Mouse (Mus musculus) hindbrain, embryonic 11.5 days (tissue): ENCODE data around the gene Tmem11. TPM values are rescaled to one million over a fixed set of nuclear protein-coding genes. Genes with fewer than 3 reads are reported as not detected.

Source experiments
- polyA plus RNA-seq: library from polyadenylated mRNA; unstranded; fragments of >200 nt; fragmentation: Nextera tagmentation; extraction: Ambion mirVana; gene quantifications from 2 replicates; pipeline ENCODE4 v1.2.1, GENCODE M21; 2014

The Tmem11 gene
- polyA plus RNA-seq, 1 experiment from 2014 or later = 62.4 TPM

Other genes with a start within 250 kb of the Tmem11 start
- 70.4 and 85.8 TPM in 2 replicates for gene Llgl1, start 179.5 kb downstream of the Tmem11 start, polyA plus RNA-seq
- 54.5 and 59.7 TPM in 2 replicates for gene Flii, start 152.0 kb downstream of the Tmem11 start, polyA plus RNA-seq
- 11.8 and 12.0 TPM in 2 replicates for gene Mief2, start 150.9 kb downstream of the Tmem11 start, polyA plus RNA-seq
- 13.1 and 15.2 TPM in 2 replicates for gene Top3a, start 101.9 kb downstream of the Tmem11 start, polyA plus RNA-seq
- 8.4 and 8.8 TPM in 2 replicates for gene Smcr8, start 101.7 kb downstream of the Tmem11 start, polyA plus RNA-seq
- gene Shmt1, start 67.6 kb downstream of the Tmem11 start, polyA plus RNA-seq = 32.9 and 37.3 TPM in 2 replicates
- gene Dhrs7b, start 48.6 kb downstream of the Tmem11 start, polyA plus RNA-seq = 23.5 and 30.5 TPM in 2 replicates
- 18.8 and 19.8 TPM in 2 replicates for gene Natd1, start 35.5 kb upstream of the Tmem11 start, polyA plus RNA-seq
- gene Map2k3, start 52.8 kb upstream of the Tmem11 start, polyA plus RNA-seq = 37.6 and 39.8 TPM in 2 replicates
- 1.7 and 3.3 TPM in 2 replicates for gene Kcnj12, start 143.3 kb upstream of the Tmem11 start, polyA plus RNA-seq
- 1.1 and 1.2 TPM in 2 replicates for gene Tnfrsf13b, start 247.5 kb upstream of the Tmem11 start, polyA plus RNA-seq